Mouse (Mus musculus) lung, embryonic 14.5 days (tissue): ENCODE data around the gene Car15. TPM values are rescaled to one million over a fixed set of nuclear protein-coding genes. Genes with fewer than 3 reads are reported as not detected.

Experiments used
- ATAC-seq: fragments of 200-750 bp; cut with Nextera tagmentation; 2 replicates; pipeline ENCODE4 v1.8.0; 2017; ENCODE audit warnings: mild to moderate bottlenecking, moderate TSS enrichment, moderate library complexity; ENCODE audit not compliant: insufficient read depth
- DNase-seq: peaks from one replicate; pipeline ENCODE4 v3.0.0-alpha.2; 2015
- H3K27ac ChIP-seq: fragments of 300-500 bp; sonication (generic); 2 replicates; pipeline ENCODE4 v1.5.1; 2014; ENCODE audit warnings: low read depth, mild to moderate bottlenecking, moderate library complexity
- H3K27me3 ChIP-seq: fragments of 300-500 bp; sonication (generic); 2 replicates; pipeline ENCODE4 v1.6.1; 2014; ENCODE audit warnings: low read length, control low read depth; ENCODE audit not compliant: insufficient read depth
- H3K36me3 ChIP-seq: fragments of 300-500 bp; sonication (generic); 2 replicates; pipeline ENCODE4 v1.6.1; 2014; ENCODE audit warnings: control low read depth; ENCODE audit not compliant: insufficient read depth
- H3K4me1 ChIP-seq: fragments of 300-500 bp; sonication (generic); 2 replicates; pipeline ENCODE4 v1.6.1; 2014; ENCODE audit warnings: antibody characterized with exemption, control low read depth; ENCODE audit not compliant: insufficient read depth
- H3K4me2 ChIP-seq: fragments of 300-500 bp; sonication (generic); 2 replicates; pipeline ENCODE4 v1.6.1; 2014; ENCODE audit warnings: mild to moderate bottlenecking
- H3K4me3 ChIP-seq: fragments of 300-500 bp; sonication (generic); 2 replicates; pipeline ENCODE4 v1.5.1; 2014; ENCODE audit warnings: low read depth, low read length
- H3K9ac ChIP-seq: fragments of 300-500 bp; sonication (generic); 2 replicates; pipeline ENCODE4 v1.6.1; 2014
- H3K9me3 ChIP-seq: fragments of 300-500 bp; sonication (generic); 2 replicates; pipeline ENCODE4 v1.6.1; 2016; ENCODE audit warnings: low read depth, low read length, control low read depth
- CTCF ChIP-seq: IDR thresholded peaks from 2 replicates; pipeline ENCODE4 v1.5.1; 2016; ENCODE audit warnings: antibody characterized with exemption, low read depth
- WGBS: fragments of 180-500 bp; shearing (Covaris S2); extraction: QIAGEN DNeasy Blood & Tissue Kit; methylation state at CpG from one replicate; pipeline ENCODE4 v1.1.7; 2014; 5-methylcytosine and 5-hydroxymethylcytosine counted together
- polyA plus RNA-seq: library from polyadenylated mRNA; unstranded; fragments of >200 nt; fragmentation: Nextera tagmentation; extraction: Ambion mirVana; gene quantifications from 2 replicates; pipeline ENCODE4 v1.2.1, GENCODE M21; 2014

The Car15 gene
- polyA plus RNA-seq, result 2.6 and 2.7 TPM in 2 replicates

DNA sequence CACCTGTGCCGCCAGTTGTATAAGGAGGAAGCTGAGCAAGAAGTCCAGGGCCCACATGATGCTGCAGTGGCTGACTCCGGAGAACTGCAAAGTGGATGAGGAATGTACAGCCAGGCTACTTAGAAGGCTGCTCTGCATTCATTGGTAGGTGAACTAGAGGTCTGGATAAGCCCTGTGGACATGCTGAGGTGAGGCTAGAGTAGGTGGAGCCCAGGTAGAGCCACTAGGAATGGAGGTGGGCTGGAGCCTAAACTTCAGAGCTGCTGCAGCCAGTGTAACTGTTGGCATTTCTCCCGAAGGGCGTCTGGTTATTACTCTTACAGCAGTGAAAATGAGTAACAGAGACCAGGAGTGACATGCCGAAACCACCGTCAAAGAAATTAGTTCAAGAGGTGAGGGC is at the start of gene Car15:
Gene Car15, minus strand, starts transcription at position 314 of the 400 bp plus-strand sequence.
- TF ChIP-seq CTCF, result no peak
- Histone ChIP-seq H3K4me2 (no peak within 1 kb of the TSS), H3K9me3 (no peaks in the 10 kb centered on the region), H3K27ac (no peak within 1 kb of the TSS), H3K36me3 (peaks cover 28% of the 10 kb centered on the region), H3K4me1 (0 out of 2 replicates have a peak, but pooled peaks cover 4% of the 10 kb centered on the region), H3K9ac (no peak within 1 kb of the TSS), H3K4me3 (no peak within 1 kb of the TSS), H3K27me3 (peaks cover 37% of the 10 kb centered on the region)
- ATAC-seq (no peak), DNase-seq (no peak)
- 83% methylated on average over 6 of the region's 6 CpGs for WGBS

DNA sequence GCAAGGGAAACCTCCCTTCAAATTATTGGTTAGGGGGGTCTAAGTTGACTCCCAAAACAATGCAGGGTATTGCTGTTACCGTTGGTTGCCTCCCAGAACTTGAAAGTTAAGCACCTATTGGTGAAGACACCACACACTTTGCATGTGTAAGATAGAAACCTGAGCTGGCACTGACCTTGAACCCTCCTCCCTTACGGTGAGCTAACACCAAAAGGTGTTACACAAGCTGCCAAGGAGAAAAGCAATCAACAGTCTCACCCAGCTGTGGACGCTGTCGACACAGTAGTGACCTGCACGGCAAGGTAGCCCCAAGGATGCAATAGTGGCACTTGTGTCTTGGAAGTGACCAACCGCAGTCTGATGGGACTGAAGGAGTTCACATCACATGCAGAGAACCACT is 46.0 kb upstream of the Car15 start:
- Histone ChIP-seq H3K9me3 (no peaks in the 10 kb centered on the region), H3K36me3 (peaks cover 11% of the 10 kb centered on the region; the same call in 1 of the 2 replicates), H3K27me3 (no peaks in the 10 kb centered on the region), H3K9ac (no peak overlapping the region), H3K27ac (no peak overlapping the region), H3K4me2 (no peak overlapping the region), H3K4me3 (no peak overlapping the region), H3K4me1 (0 out of 2 replicates have a peak, but pooled peaks cover 4% of the 10 kb centered on the region)
- 66% methylated on average over 6 of the region's 6 CpGs for WGBS
- DNase-seq, result no peak
- TF ChIP-seq CTCF, result no peak
- no peak for ATAC-seq

GRCm38 (mm10) chr16:17882196-17882595 is 44.0 kb upstream of the Car15 start:
- Histone ChIP-seq H3K36me3 (peaks cover 11% of the 10 kb centered on the region; the same call in 1 of the 2 replicates), H3K27ac (no peak overlapping the region), H3K9me3 (no peaks in the 10 kb centered on the region), H3K9ac (no peak overlapping the region), H3K4me3 (no peak overlapping the region), H3K4me1 (0 out of 2 replicates have a peak, but pooled peaks cover 4% of the 10 kb centered on the region), H3K4me2 (no peak overlapping the region), H3K27me3 (no peaks in the 10 kb centered on the region)
- TF ChIP-seq CTCF, result no peak
- DNase-seq (peak; percentile 17), ATAC-seq (no peak)

- Histone ChIP-seq H3K4me1 (0 out of 2 replicates have a peak, but pooled peaks cover 4% of the 10 kb centered on the region), H3K4me2 (no peak overlapping the region), H3K27me3 (no peaks in the 10 kb centered on the region), H3K4me3 (no peak overlapping the region), H3K36me3 (peaks cover 9% of the 10 kb centered on the region; the same call in 1 of the 2 replicates), H3K9ac (no peak overlapping the region), H3K27ac (no peak overlapping the region), H3K9me3 (no peaks in the 10 kb centered on the region)
- no peak for TF ChIP-seq CTCF
- 75% methylated on average over 4 of the region's 4 CpGs for WGBS
- DNase-seq (no peak), ATAC-seq (no peak)
Measured at GRCm38 (mm10) chr16:17879571-17879970, 41.4 kb upstream of the Car15 start.

DNA sequence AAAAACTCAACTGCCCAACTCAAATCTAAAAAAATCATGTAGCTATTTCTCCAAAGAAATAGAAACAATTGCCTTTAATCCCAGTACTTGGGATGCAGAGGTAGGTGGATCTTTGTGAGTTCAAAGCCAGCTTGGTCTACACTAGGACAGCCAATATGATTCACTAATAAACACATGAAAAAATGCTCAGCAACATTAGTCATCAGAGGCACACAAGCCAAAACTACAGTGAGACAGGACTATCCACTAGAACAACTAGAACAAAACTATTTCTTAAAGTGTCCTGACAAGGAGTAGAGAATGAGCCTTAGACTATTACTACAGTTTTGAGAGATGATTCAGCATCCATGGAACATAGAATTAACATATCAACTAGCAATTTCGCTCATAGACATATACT is 37.9 kb upstream of the Car15 start:
- H3K27me3 ChIP-seq, result no peaks in the 10 kb centered on the region
- H3K4me1 ChIP-seq, result no peaks in the 10 kb centered on the region
- ATAC-seq (no peak), DNase-seq (no peak)
- no peaks in the 10 kb centered on the region for H3K9me3 ChIP-seq
- no peak overlapping the region for H3K9ac ChIP-seq
- WGBS, result 94% methylated on average over 1 of the region's 1 CpGs
- TF ChIP-seq CTCF, result no peak
- peaks cover 19% of the 10 kb centered on the region for H3K36me3 ChIP-seq
- H3K4me3 ChIP-seq, result no peak overlapping the region
- no peak overlapping the region for H3K27ac ChIP-seq
- no peak overlapping the region for H3K4me2 ChIP-seq

GRCm38 (mm10) chr16:17875174-17875573 is 37.0 kb upstream of the Car15 start:
- no peak overlapping the region for H3K27ac ChIP-seq
- no peaks in the 10 kb centered on the region for H3K27me3 ChIP-seq
- H3K36me3 ChIP-seq, result peaks cover 28% of the 10 kb centered on the region
- no peaks in the 10 kb centered on the region for H3K9me3 ChIP-seq
- H3K4me2 ChIP-seq, result no peak overlapping the region
- H3K4me3 ChIP-seq, result no peak overlapping the region
- no peak for DNase-seq
- 60% methylated on average over 4 of the region's 4 CpGs for WGBS
- no peak for TF ChIP-seq CTCF
- ATAC-seq, result no peak
- H3K4me1 ChIP-seq, result no peaks in the 10 kb centered on the region
- no peak overlapping the region for H3K9ac ChIP-seq

- H3K27ac ChIP-seq, result no peak overlapping the region
- H3K9me3 ChIP-seq, result no peaks in the 10 kb centered on the region
- ATAC-seq (no peak), DNase-seq (no peak)
- WGBS, result 25% methylated on average over 4 of the region's 4 CpGs
- H3K4me3 ChIP-seq, result no peak overlapping the region
- no peak for TF ChIP-seq CTCF
- no peaks in the 10 kb centered on the region for H3K4me1 ChIP-seq
- no peak overlapping the region for H3K9ac ChIP-seq
- H3K4me2 ChIP-seq, result no peak overlapping the region
- H3K27me3 ChIP-seq, result no peaks in the 10 kb centered on the region
- H3K36me3 ChIP-seq, result peaks cover 39% of the 10 kb centered on the region
Measured at GRCm38 (mm10) chr16:17872995-17873394, 34.8 kb upstream of the Car15 start.

GRCm38 (mm10) chr16:17871248-17871647 is 33.1 kb upstream of the Car15 start:
- no peak overlapping the region for H3K4me3 ChIP-seq
- WGBS, result 56% methylated on average over 5 of the region's 5 CpGs
- no peaks in the 10 kb centered on the region for H3K27me3 ChIP-seq
- H3K4me2 ChIP-seq, result no peak overlapping the region
- H3K4me1 ChIP-seq, result no peaks in the 10 kb centered on the region
- H3K9ac ChIP-seq, result no peak overlapping the region
- H3K9me3 ChIP-seq, result no peaks in the 10 kb centered on the region
- peaks cover 39% of the 10 kb centered on the region for H3K36me3 ChIP-seq
- no peak for DNase-seq
- H3K27ac ChIP-seq, result no peak overlapping the region
- no peak for ATAC-seq
- no peak for TF ChIP-seq CTCF
